Mouse (Mus musculus) retina, postnatal 1 day (tissue): ENCODE measurements around the gene Gm43720.
A peak's percentile ranks its signal among the peaks of the same experiment; 100 is the strongest.

Experiments
- DNase-seq: peaks from one replicate; pipeline ENCODE4 v3.0.0-alpha.2; 2012

The Gm43720 gene

DNA sequence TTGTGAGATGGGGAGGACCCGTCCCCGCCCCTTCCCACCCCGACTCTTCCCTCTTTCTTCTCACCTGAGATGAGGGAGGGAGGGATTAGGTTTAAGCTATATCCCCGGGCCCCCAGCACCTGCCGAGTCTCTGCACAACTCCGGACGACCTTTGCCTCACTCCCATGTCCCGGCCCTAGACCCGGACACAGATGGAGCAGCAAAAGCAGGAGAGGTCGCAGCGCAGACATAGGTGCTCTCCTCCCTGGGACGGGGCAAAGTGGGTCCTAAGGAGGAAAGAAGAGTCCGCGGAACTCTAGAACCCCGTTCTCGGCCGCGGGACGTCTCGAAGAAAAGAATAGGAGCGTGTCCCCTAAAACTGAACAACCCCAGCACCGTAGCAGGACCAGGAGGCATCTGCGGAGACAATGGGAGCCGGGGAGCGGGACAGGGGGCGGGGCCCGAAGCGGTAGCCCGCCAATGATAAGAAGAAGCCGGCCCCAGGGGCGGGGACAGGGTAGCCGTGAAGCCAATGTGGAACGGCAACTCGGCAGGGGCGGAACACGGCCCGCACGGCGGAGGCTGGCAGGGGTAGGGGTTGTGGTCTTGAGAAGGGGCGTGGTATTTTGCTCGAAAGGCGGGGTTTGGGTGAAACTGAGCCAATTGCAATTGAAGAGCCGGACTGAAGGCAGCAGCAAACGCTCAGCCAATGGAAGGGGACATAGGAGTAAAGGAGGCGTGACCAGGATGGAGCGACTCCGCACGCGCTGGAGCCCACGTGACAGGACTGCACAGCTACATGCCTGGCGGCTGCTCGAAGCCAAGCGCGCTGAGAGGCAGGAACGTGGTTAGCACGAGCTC lies at the start of gene Gm43720, which contains the start of the genes Gpc2 and Stag3:
TSS of gene Gm43720 (minus strand) at position 374 of the 840 bp plus-strand sequence.
TSS of gene Gpc2 (minus strand) at position 421 of the 840 bp plus-strand sequence.
TSS of gene Stag3 (plus strand) at position 656 of the 840 bp plus-strand sequence.
- DNase-seq: peak; percentile 99

- DNase-seq: no peak
Observed at GRCm38 (mm10) chr5:138312795-138313194, 33.0 kb upstream of the Gm43720 start.

GRCm38 (mm10) chr5:138299613-138300012 lies 19.9 kb upstream of the Gm43720 start:
- no peak for DNase-seq

DNA sequence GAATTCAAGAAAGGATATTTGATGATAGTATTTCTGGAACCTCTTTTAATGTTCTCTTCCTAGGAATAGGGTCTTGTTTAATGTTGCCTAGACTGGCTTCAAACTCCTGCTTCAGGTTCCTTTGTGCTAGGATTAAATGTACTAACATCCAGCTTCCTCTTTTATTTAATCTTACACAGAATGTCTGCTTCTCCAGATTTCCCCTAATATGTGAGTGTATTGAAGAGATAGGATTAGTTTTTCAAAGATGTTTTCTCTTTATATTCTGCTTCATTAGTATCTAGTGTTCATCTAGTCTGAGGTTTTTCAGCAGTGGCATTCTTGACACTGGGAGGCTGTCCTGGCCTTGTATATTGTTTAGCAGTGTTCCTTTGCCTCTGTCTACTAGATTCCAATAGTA lies 14.4 kb upstream of the Gm43720 start:
- DNase-seq: no peak

DNA sequence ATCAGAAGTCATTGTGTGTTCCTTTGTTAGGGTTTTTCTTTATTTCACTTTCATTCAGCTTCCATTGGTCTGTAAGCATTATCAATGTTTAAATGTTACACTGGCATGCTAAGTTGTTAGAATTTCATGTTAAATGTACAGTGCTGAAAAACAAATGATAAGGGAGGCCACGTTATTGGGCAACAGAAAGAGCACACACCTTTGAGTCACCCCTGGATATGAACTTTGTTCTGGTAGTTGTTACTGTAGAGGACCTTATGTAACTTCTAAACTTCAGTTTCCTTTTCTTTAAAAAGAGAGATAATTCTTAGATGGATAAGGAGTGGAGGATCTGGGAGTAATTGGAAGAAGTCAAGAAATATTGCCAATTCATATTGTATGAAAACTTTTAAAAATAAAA lies 11.9 kb upstream of the Gm43720 start:
- no peak for DNase-seq

GRCm38 (mm10) chr5:138287861-138288260 lies 8.1 kb upstream of the Gm43720 start:
- DNase-seq: no peak

DNA sequence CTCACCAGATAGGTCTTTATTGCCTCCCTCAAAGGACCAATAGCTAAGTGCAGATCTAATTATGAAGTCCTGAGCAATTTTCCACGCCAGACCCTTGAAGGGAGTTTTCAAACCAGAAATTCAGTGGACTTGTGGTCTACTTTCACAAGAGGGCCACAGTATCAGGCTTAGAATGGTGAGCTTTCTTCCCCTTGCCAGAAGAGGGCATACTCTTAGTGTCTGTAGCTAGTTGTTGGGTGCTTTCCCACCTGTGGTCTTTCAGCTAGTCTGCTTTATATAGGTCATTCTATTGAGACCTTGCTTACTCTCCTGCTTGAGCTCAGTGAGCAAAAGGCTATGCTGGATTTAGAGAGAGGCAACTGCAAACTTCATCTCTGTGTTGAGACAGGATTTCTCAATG lies 3.8 kb upstream of the Gm43720 start:
- DNase-seq: no peak

- no peak for DNase-seq
Observed at GRCm38 (mm10) chr5:138281798-138282197, 2.0 kb upstream of the Gm43720 start.

DNA sequence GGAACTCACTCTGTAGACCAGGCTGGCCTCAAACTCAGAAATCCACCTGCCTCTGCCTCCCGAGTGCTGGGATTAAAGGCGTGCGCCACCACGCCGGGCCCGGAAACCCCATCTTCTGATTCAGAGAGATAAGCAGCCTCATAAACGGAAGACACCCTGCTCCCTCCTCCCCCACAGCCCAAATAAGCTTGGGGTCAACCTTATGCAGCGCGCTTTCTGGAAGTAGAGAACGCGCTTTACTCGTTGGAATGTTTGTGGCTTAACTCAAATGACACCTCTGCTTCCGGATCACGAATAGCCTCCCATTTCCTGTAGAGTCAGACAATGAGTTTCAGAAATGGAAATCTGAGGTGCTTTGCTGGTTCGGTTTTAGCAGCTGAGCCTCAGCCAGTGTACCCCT lies 1.1 kb upstream of the Gm43720 start:
- DNase-seq: no peak

- no peak for DNase-seq
Observed at GRCm38 (mm10) chr5:138280425-138280768, 639 bp upstream of the Gm43720 start.

DNA sequence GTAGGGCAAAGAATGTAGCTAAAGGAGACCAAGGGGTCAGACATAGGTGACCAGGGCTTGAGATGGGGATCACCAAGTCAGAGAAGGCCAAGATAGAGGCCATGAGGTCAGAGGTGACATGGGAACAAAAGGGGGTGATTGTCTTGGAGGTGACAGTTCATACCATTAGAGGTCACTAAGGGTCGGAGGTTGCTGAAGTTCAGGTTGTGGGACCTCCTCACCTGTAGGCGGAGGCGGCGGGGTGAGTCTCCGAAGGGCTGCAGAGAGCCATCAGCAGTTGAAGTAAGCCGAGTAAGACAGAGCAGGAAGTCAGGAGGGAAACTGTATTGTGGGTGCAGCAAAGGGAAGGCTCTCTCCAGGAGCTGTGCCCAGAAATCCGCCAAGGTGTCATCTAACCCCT lies 1.8 kb downstream of the Gm43720 start:
- DNase-seq: no peak

GRCm38 (mm10) chr5:138275216-138276050 lies 4.3 kb downstream of the Gm43720 start:
- DNase-seq: peak; percentile 46

- no peak for DNase-seq
Observed at GRCm38 (mm10) chr5:138274186-138274585, 5.6 kb downstream of the Gm43720 start.

DNA sequence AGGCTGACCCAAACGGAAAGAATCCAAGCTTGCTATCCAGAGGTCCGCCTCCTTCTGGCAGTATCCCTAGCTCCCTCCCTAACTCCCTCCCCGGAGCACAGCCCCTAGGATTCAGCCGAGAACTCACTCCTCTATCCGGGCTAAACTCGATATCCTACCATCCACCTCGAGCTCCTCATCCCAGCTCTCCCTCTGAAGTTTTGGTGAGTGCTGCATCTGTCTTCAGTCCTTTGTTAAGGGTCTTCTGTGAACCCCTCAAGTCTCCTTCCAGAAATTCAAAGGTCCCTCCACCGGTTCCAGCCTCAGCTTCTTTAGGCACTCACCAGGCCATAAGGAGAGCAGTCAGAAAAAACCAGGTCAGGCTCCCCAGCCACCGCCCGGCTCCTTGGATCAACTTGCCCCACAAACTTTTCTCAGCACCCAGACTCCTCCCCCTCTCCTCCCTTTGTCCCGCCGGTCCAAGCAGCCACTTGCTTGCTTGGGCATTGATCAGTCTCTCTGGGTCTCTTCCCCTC lies 7.3 kb downstream of the Gm43720 start, which contains the start of gene Gal3st4:
TSS of gene Gal3st4 (minus strand) at position 432 of the 515 bp plus-strand sequence.
- DNase-seq: peak; percentile 64

DNA sequence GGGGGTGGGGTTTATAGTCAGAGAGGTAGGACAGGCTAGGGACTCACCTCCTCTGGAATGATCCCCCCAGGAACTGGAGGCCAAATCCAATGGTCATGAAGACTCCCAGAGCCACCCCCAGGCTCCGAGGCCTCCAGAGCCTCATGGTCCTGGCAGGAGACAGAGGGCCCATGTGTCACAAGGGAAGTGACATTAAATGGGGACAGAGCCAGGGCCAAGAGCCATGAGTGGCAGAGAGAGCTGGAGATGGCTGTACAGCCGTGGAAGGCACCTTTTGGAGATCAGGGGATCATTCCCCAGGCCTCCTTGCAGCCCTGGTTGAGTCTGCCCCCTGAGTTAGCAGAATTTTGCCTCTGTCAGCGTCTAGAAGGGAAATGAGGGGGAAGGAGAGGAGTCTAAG lies 8.5 kb downstream of the Gm43720 start:
- peak; percentile 32 for DNase-seq

GRCm38 (mm10) chr5:138268980-138269379 lies 10.8 kb downstream of the Gm43720 start:
- DNase-seq: no peak

DNA sequence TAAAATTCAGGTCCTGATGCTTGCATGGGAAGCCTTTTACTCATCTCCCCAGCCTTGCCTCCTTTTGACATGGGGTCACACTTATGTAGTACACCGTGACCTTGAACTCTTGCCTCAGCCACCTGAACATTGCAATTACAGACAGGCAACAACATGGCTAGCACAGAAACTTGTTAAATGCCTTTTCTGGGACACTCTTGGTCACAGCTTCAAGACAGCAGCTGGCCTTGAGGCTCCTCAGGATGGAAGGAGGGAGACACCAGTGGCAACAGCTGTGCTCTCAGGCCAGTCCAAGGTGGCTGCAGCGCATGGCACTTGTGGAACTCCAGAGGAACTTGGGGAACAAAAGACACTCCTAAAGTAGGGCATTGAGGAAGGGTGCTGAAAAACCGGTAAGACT lies 12.6 kb downstream of the Gm43720 start:
- DNase-seq: no peak

GRCm38 (mm10) chr5:138265712-138266111 lies 14.0 kb downstream of the Gm43720 start:
- no peak for DNase-seq

GRCm38 (mm10) chr5:138264207-138264578 lies 15.6 kb downstream of the Gm43720 start:
- no peak for DNase-seq

DNA sequence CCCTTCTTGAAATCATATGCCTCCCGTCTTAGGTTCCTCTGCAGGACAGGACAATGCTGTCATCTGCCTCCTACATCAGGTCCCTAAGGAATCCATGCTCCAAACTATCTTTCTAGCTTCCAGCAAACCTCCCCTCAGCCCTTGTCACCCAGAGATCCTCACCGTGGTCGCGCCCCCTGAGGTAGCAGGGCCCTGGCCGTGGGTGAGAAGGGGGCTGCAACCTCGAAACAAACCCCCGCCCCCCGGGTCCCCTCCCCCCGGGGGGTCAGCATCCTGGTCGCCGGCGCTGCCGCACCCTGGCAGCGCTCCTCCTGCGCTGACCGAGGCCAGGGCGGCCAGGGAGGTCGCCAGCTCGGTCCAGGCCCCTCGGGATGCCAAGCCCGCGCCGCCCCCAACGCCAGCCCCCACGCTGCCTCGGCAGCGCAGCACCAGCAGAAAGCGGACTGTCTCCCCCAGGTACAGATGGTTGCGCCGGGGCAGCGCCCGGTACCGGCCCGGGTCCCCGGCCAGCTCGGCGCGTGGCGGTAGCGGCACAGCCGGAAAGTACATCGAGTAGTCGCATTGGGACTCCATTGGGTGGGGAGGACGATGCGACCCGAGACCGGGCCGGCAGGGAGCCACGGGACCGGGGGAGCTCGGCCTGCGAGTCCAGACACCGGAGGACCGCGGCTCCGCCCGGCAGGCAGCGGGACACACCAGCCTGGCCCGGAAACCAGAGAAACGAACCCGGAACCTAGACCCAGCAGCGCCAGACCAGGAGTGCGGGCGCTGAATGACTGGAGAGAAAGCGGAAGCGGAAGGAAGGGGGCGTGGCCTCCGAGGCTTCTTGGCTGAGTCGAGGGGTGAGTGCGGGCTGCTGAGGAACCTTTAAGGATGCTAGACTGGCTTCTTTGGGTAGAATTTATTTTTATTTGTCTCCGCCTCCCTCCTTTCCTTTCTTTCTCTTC lies 16.2 kb downstream of the Gm43720 start, which contains the start of gene BC037034:
TSS of gene BC037034 (minus strand) at position 774 of the 947 bp plus-strand sequence.
- DNase-seq: peak; percentile 92

DNA sequence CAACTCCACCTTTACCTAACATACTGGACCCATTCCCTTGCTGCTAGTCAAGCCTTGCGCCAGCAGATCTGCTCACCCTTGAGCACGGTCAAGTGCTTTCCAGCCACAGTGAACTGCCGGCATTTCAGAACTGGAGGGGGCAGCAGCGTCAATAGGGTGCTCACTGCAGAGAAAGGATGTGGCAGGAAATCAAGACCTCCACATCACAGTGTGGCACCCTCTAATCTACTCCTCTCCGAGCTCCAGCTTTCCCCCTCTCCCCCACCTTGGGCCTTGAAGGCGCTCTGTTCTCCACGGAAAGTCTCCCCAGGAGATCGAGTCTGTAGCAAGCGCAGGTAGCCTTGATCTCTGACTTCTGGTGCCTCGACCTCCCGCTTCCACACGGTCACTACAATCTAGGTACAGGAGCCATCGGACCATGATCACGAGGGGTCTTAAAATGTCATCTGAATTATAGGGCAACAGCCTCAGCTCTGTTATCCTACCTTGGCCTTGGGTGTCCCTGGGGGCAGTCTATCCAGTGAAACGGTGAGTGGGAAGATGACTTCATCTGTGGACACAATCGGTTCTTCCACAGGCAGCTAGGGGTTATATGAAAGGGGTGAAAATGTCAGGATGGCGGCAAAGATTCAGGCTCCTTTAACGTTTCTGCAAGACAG lies 17.0 kb downstream of the Gm43720 start:
- no peak for DNase-seq

DNA sequence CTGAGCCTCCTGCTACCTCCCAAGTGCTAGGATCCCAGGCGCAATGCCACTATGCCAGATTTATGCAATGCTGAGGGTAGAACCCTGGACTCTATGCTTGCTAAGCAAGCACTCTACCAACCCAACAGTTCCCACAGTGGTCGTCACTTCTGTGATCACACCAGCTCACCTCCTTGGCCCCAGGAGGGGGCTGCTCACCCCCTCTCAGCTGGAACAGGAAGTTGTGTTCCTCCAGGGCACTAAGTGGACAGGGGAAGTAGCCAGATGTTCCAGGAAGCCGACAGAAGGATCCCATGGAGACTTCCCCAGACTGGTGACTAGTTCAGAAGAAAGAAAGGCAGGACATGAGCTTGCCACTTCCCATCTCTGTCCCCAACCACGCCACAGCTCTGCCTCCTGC lies 17.8 kb downstream of the Gm43720 start:
- DNase-seq: no peak
